8 mouse cellular contexts compared by ENCODE assay signal in the genomic region with DNA sequence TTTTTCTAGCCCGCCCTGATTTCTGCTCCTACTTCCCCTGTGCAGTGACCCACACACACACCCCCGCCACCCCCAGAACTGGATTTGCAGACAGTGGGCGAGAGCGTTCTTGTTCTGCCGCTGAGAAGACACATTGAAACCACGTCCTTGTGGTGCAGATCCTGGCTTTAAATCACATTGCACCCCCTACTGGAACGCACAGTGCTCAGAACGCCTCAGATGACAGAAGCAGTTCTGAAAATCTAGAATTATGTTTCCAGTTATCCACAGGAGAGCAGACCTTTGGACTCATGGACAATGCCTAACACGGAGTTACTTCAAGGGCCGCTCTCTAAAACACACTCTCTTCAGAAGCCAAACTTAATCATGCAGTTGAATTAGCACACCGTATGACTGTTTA. TPM values are rescaled to one million over a fixed set of nuclear protein-coding genes. Genes with fewer than 3 reads are reported as not detected.
A peak's percentile ranks its signal among the peaks of the same experiment; 100 is the strongest.
DNase-seq lines count a peak whose midpoint lies in the region; TF ChIP-seq lines count a peak whose summit lies in the region.

No protein-coding gene starts in this region.

- H3K4me1 ChIP-seq in cortical plate, adult 2 months (ENCODE audit: control insufficient read depth, insufficient read depth, low read length): no peaks in the 10 kb centered on the region

- no peak overlapping the region for H3K27ac ChIP-seq in gastrocnemius, adult 2 months
- no peak overlapping the region for H3K27ac ChIP-seq in cortical plate, adult 2 months (ENCODE audit: insufficient read depth, low read length)

- TF ChIP-seq CTCF in gastrocnemius, adult 2 months (IDR thresholded peaks at IDR 0.05): peak; percentile 28; the same call in 1 of the 2 replicates
- TF ChIP-seq CTCF in cortical plate, adult 2 months (IDR thresholded peaks at IDR 0.05; ENCODE audit: extremely low read depth, insufficient read depth, low read length): peak; percentile 72

- DNase-seq in gastrocnemius, adult 2 months: no peak
- DNase-seq in gastrocnemius, postnatal 10 days: no peak
- DNase-seq in A20 (ENCODE audit: low read depth, low spot score): peak; percentile 35
- peak; percentile 31 for DNase-seq in kidney, postnatal 14 days
- peak; percentile 58 for DNase-seq in telencephalon, adult 2 months (ENCODE audit: low read depth, low spot score)
- no peak for DNase-seq in natural killer cell, adult 2 months (ENCODE audit: low spot score in 2 of 2)
- no peak for DNase-seq in thymus, postnatal 36 days

- intact Hi-C loops in gastrocnemius, adult 2 months (cut with DNase I): no loop called here

- no peak overlapping the region for H3K4me3 ChIP-seq in gastrocnemius, adult 2 months
- no peak overlapping the region for H3K4me3 ChIP-seq in cortical plate, adult 2 months (ENCODE audit: insufficient read depth, low read length)

- TF ChIP-seq POLR2A in cortical plate, adult 2 months (IDR thresholded peaks at IDR 0.05; ENCODE audit: extremely low read depth, insufficient read depth, low read length): no peak

RNA-seq across cellular contexts. Expression of gene Edrf1, which starts 16.6 kb away (rescaled TPM):
- 1 to 10 TPM; 8.5 TPM for total RNA-seq in gastrocnemius, adult 2 months (2021)
- total RNA-seq in gastrocnemius, postnatal 10 days (2021): 10 to 100 TPM; 12.1 to 12.9 TPM
- 20.2 and 22.2 TPM in 2 replicates for polyA plus RNA-seq in cortical plate, adult 2 months (2012; rRNA removed)

RNA-seq across cellular contexts. Expression of gene Tex36, which starts 18.8 kb away (rescaled TPM):
- not detected for total RNA-seq in gastrocnemius, adult 2 months (2021)
- total RNA-seq in gastrocnemius, postnatal 10 days (2021): not detected
- polyA plus RNA-seq in cortical plate, adult 2 months (2012; rRNA removed): not detected in 2 replicates

RNA-seq across cellular contexts. Expression of gene Mmp21, which starts 59.1 kb away (rescaled TPM):
- not detected for total RNA-seq in gastrocnemius, adult 2 months (2021)
- not detected for total RNA-seq in gastrocnemius, postnatal 10 days (2021)
- polyA plus RNA-seq in cortical plate, adult 2 months (2012; rRNA removed): 0.15 and 0.33 TPM in 2 replicates

Comparison
In these comparisons a context has a peak if more than half of its experiments do, and no peak if none do; other contexts are left out.
1. DNase-seq: peak in A20 (single experiment), kidney, postnatal 14 days (single experiment) and telencephalon, adult 2 months (single experiment); none in gastrocnemius, adult 2 months (single experiment), gastrocnemius, postnatal 10 days (single experiment), natural killer cell, adult 2 months (0 of 2) and thymus, postnatal 36 days (0 of 2).